25 mouse cellular contexts compared by ENCODE assay signal in the genomic region with DNA sequence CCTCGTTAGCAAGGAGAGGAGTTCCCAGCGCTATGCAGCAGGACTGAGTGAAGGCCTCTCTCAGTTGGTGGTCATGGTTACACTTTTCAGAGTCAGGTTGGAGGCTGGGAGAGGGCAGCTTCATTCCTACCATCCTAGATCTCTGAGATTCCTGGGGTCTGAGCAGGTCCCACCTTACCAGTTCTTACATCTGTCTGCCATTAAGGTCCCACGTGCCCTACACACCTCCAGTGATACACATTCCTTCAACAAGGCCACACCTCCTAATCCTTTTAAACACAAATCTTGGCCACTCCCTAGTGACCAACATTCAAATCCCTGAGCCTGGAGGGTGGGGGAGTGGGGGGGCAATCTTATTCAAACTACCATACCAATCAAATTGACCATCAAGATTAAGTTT.
"Had no signal": no experiment of that assay in that cellular context is flagged by ENCODE, and none has a peak within 500 bp of the region (broad histone marks: within the 10 kb centered on the region; RNA-seq: fewer than 3 reads in every experiment).

No protein-coding gene starts in this region.

- ATAC-seq: inflammation-experienced regulatory T-cells, adult 6 months; intestine, embryonic 15.5 days; liver, embryonic 12.5 days had no signal

- H3K36me3 ChIP-seq: heart, embryonic 10.5 days; heart, embryonic 12.5 days; hindbrain, embryonic 10.5 days; hindbrain, embryonic 12.5 days; intestine, embryonic 15.5 days; kidney, embryonic 15.5 days; limb, embryonic 13.5 days; limb, embryonic 15.5 days; liver, embryonic 12.5 days had no signal

- H3K27ac ChIP-seq: heart, embryonic 10.5 days; hindbrain, embryonic 10.5 days; hindbrain, embryonic 12.5 days; hindbrain, embryonic 14.5 days; intestine, embryonic 15.5 days; kidney, embryonic 15.5 days; kidney, postnatal 0 days; limb, embryonic 13.5 days; limb, embryonic 15.5 days; liver, embryonic 12.5 days; liver, embryonic 14.5 days had no signal

- H3K4me1 ChIP-seq: liver, embryonic 12.5 days had no signal

- H3K27me3 ChIP-seq: heart, embryonic 12.5 days; hindbrain, embryonic 12.5 days; intestine, embryonic 15.5 days; kidney, embryonic 15.5 days; limb, embryonic 13.5 days; limb, embryonic 15.5 days; liver, embryonic 12.5 days had no signal

- H3K4me2 ChIP-seq: heart, embryonic 12.5 days; hindbrain, embryonic 12.5 days; hindbrain, embryonic 14.5 days; intestine, embryonic 15.5 days; kidney, embryonic 15.5 days; limb, embryonic 13.5 days; limb, embryonic 15.5 days; liver, embryonic 12.5 days had no signal

- H3K9me3 ChIP-seq: heart, embryonic 10.5 days; heart, embryonic 12.5 days; hindbrain, embryonic 10.5 days; hindbrain, embryonic 12.5 days; intestine, embryonic 15.5 days; kidney, embryonic 15.5 days; limb, embryonic 13.5 days; limb, embryonic 15.5 days; liver, embryonic 12.5 days had no signal

- DNase-seq: gastrocnemius, postnatal 14 days; gastrocnemius, postnatal 36 days; heart, postnatal 10 days; heart, postnatal 4 days; kidney, adult 11 months; kidney, adult 2 months; kidney, adult 9 months; kidney, postnatal 14 days; kidney, postnatal 36 days; layer of hippocampus, adult 9-11 months; layer of hippocampus, postnatal 36 days; left cerebral cortex, postnatal 4 days had no signal

- H3K4me3 ChIP-seq: heart, embryonic 10.5 days; heart, embryonic 12.5 days; hindbrain, embryonic 10.5 days; hindbrain, embryonic 12.5 days; intestine, embryonic 15.5 days; kidney, embryonic 15.5 days; limb, embryonic 13.5 days; limb, embryonic 15.5 days; liver, embryonic 12.5 days had no signal

- H3K9ac ChIP-seq: heart, embryonic 12.5 days; hindbrain, embryonic 12.5 days; hindbrain, embryonic 14.5 days; intestine, embryonic 15.5 days; kidney, embryonic 15.5 days; limb, embryonic 13.5 days; limb, embryonic 15.5 days; liver, embryonic 12.5 days; liver, embryonic 14.5 days had no signal
